Mouse (Mus musculus): ENCODE measurements around the gene Nod1. TPM values are rescaled to one million over a fixed set of nuclear protein-coding genes. Genes with fewer than 3 reads are reported as not detected.

The Nod1 gene
- polyA plus RNA-seq, 1 experiment, result 10.1 TPM

- WGBS, result 77% methylated on average over 5 of the region's 5 CpGs
- Histone ChIP-seq H3K4me3 (replicated peaks; ENCODE audit: control insufficient read depth, low read depth, low read length) (no peak overlapping the region), H3K27ac (ENCODE audit: control insufficient read depth, insufficient read depth, low read depth, low read length, poor library complexity) (no peak overlapping the region), H3K4me1 (ENCODE audit: control insufficient read depth, insufficient read depth, low read length) (no peaks in the 10 kb centered on the region; the same call in 1 of the 2 replicates)
- TF ChIP-seq CTCF (IDR thresholded peaks at IDR 0.05; ENCODE audit: control insufficient read depth, insufficient read depth, low read length), result no peak
- no peak for TF ChIP-seq POLR2A (IDR thresholded peaks at IDR 0.05; ENCODE audit: borderline replicate concordance, control insufficient read depth, low read depth, low read length)
Measured at GRCm38 (mm10) chr6:54918521-54918920, 53.9 kb downstream of the Nod1 start.

DNA sequence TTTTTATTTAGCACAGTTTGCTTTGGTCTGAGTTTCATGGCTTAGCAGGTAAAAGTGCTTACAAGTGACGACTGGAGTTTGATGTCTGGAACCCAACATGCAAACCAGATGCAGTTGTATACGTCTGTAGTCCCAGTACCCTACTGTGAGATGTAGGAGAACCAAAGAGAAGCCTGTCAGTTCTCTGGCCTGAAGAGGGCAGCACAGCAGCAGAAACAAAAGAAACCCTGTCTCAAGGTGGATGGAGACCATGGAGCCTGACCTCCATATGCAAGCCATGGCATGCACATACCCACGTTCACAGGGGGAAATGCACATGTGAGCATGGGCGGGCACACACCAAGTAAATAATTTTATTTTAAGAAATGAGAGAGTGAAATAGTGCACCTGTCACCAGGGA is 54.9 kb downstream of the Nod1 start:
- TF ChIP-seq CTCF (IDR thresholded peaks at IDR 0.05; ENCODE audit: control insufficient read depth, insufficient read depth, low read length) (peak; percentile 77), POLR2A (IDR thresholded peaks at IDR 0.05; ENCODE audit: borderline replicate concordance, control insufficient read depth, low read depth, low read length) (no peak)
- Histone ChIP-seq H3K4me1 (ENCODE audit: control insufficient read depth, insufficient read depth, low read length) (no peaks in the 10 kb centered on the region; the same call in 1 of the 2 replicates), H3K4me3 (replicated peaks; ENCODE audit: control insufficient read depth, low read depth, low read length) (no peak overlapping the region), H3K27ac (ENCODE audit: control insufficient read depth, insufficient read depth, low read depth, low read length, poor library complexity) (no peak overlapping the region)
- WGBS, result 16% methylated on average over 4 of the region's 4 CpGs

- 65% methylated on average over 4 of the region's 4 CpGs for WGBS
- Histone ChIP-seq H3K4me1 (ENCODE audit: control insufficient read depth, insufficient read depth, low read length) (no peaks in the 10 kb centered on the region; the same call in 1 of the 2 replicates), H3K27ac (ENCODE audit: control insufficient read depth, insufficient read depth, low read depth, low read length, poor library complexity) (no peak overlapping the region), H3K4me3 (replicated peaks; ENCODE audit: control insufficient read depth, low read depth, low read length) (no peak overlapping the region)
- no peak for TF ChIP-seq POLR2A (IDR thresholded peaks at IDR 0.05; ENCODE audit: borderline replicate concordance, control insufficient read depth, low read depth, low read length)
- no peak for TF ChIP-seq CTCF (IDR thresholded peaks at IDR 0.05; ENCODE audit: control insufficient read depth, insufficient read depth, low read length)
Measured at GRCm38 (mm10) chr6:54916941-54917340, 55.5 kb downstream of the Nod1 start.

DNA sequence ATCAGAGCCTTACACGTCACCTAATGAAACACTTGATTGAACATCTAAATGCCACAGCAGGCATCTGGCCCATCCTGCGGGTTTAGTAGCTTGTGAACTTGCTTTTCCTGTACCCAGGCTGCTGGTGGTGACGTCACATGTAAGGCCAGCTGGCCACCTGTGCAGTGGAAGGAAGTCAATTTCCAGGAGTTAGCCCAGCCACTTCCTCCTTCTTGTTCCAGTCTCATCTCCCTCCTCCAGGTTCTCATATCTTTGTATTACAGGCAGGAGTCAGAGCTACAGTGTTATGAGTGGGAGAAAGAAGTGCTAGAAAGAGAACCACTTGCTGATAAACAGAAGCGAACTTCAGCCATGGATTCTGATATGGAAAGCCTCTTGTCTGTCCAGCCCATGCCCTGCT is 56.2 kb downstream of the Nod1 start:
- Histone ChIP-seq H3K27ac (ENCODE audit: control insufficient read depth, insufficient read depth, low read depth, low read length, poor library complexity) (no peak overlapping the region), H3K4me1 (ENCODE audit: control insufficient read depth, insufficient read depth, low read length) (no peaks in the 10 kb centered on the region; the same call in 1 of the 2 replicates), H3K4me3 (replicated peaks; ENCODE audit: control insufficient read depth, low read depth, low read length) (no peak overlapping the region)
- 21% methylated on average over 4 of the region's 4 CpGs for WGBS
- TF ChIP-seq CTCF (IDR thresholded peaks at IDR 0.05; ENCODE audit: control insufficient read depth, insufficient read depth, low read length), result no peak
- no peak for TF ChIP-seq POLR2A (IDR thresholded peaks at IDR 0.05; ENCODE audit: borderline replicate concordance, control insufficient read depth, low read depth, low read length)

- Histone ChIP-seq H3K27ac (ENCODE audit: control insufficient read depth, insufficient read depth, low read depth, low read length, poor library complexity) (no peak overlapping the region), H3K4me1 (ENCODE audit: control insufficient read depth, insufficient read depth, low read length) (no peaks in the 10 kb centered on the region; the same call in 1 of the 2 replicates), H3K4me3 (replicated peaks; ENCODE audit: control insufficient read depth, low read depth, low read length) (no peak overlapping the region)
- 97% methylated on average over 4 of the region's 4 CpGs for WGBS
- TF ChIP-seq POLR2A (IDR thresholded peaks at IDR 0.05; ENCODE audit: borderline replicate concordance, control insufficient read depth, low read depth, low read length) (no peak), CTCF (IDR thresholded peaks at IDR 0.05; ENCODE audit: control insufficient read depth, insufficient read depth, low read length) (no peak)
Measured at GRCm38 (mm10) chr6:54914977-54915376, 57.4 kb downstream of the Nod1 start.

DNA sequence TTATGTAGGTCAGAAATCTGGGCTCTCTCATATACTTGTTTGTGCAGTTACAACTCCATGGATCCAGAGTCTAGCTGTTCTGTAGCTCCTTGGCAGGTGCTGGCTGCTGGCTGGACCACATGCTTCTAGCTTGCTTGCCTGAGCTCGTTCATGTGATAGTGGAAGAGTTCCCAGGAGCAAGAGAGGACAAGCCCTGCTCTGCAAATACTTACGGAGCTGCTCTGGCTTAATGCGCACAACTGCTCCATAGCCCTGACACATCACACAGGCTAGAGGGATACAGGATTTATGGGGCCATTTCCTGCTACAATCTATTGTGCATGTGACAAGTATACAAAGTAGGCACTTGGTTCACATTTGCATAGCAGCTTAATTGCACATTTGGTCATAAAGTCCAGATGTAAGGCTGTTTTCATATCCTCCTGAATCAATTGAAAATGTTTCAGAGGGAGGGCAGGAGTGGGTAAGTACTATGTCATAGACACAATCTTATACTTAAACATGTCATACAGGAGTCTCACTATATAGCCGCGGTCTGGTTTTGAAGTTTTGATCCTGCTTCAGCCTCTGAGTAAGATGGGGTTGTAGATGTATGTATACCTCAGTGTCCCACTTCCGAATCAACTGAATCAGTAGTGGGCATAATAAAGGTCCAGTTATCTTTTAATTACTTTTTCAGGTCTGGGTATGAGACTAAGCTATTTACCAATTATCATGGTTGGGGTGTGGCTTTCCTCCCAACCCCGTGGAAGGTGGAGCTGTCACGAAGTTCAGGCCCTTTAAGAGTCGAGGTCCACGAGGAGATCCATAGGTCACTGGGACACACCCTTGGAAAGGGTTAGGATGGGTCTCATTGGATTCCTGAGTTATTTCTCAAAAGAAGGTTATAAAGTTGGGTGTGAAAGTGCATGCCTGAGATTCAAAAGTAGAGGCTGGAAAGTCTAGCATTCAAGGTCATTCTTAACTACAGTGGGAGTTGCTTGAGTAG is 66.1 kb downstream of the Nod1 start:
- Histone ChIP-seq H3K27ac (ENCODE audit: control insufficient read depth, insufficient read depth, low read depth, low read length, poor library complexity) (no peak overlapping the region), H3K4me1 (ENCODE audit: control insufficient read depth, insufficient read depth, low read length) (no peaks in the 10 kb centered on the region; the same call in 1 of the 2 replicates), H3K4me3 (replicated peaks; ENCODE audit: control insufficient read depth, low read depth, low read length) (no peak overlapping the region)
- TF ChIP-seq CTCF (IDR thresholded peaks at IDR 0.05; ENCODE audit: control insufficient read depth, insufficient read depth, low read length), result no peak
- TF ChIP-seq POLR2A (IDR thresholded peaks at IDR 0.05; ENCODE audit: borderline replicate concordance, control insufficient read depth, low read depth, low read length), result no peak
- WGBS, result 86% methylated on average over 10 of the region's 10 CpGs

DNA sequence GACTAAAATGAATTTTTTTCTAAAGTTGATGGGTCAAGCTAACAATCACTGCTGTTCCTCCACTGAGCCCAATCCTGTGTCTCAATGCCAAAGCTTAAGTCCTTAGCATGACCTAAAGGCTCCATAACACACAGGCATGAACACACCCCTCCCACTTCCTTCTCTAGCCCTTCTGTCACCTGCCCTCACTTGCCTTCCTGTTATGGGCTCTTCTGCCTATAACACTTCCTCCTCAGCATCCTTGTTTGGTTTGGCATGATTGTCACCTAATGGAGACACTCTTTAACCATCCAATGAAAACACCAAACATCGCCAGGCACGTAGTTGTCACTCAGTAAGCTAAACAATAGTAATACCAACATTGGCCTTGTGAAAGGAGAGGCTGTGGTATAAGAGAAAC is 69.9 kb downstream of the Nod1 start:
- Histone ChIP-seq H3K4me1 (ENCODE audit: control insufficient read depth, insufficient read depth, low read length) (no peaks in the 10 kb centered on the region; the same call in 1 of the 2 replicates), H3K4me3 (replicated peaks; ENCODE audit: control insufficient read depth, low read depth, low read length) (no peak overlapping the region), H3K27ac (ENCODE audit: control insufficient read depth, insufficient read depth, low read depth, low read length, poor library complexity) (no peak overlapping the region)
- TF ChIP-seq CTCF (IDR thresholded peaks at IDR 0.05; ENCODE audit: control insufficient read depth, insufficient read depth, low read length) (no peak), POLR2A (IDR thresholded peaks at IDR 0.05; ENCODE audit: borderline replicate concordance, control insufficient read depth, low read depth, low read length) (no peak)
- 71% methylated on average over 2 of the region's 2 CpGs for WGBS

DNA sequence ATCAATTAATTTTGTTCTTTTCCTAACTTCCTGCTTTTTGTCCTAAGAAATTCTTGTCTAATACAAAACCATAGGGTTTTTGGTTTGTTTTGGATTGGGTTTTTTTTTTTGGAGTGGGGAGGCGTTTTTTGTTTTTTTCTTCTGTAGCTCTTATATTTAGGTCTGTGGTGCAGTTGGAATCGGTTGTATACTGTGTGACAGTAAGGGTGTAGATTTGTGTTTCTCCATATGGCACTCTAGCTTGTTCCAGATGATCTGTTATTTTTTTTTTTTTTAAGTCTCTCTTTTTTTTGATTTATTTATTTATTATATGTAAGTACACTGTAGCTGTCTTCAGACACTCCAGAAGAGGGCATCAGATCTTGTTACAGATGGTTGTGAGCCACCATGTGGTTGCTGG is 72.2 kb downstream of the Nod1 start:
- Histone ChIP-seq H3K27ac (ENCODE audit: control insufficient read depth, insufficient read depth, low read depth, low read length, poor library complexity) (no peak overlapping the region), H3K4me3 (replicated peaks; ENCODE audit: control insufficient read depth, low read depth, low read length) (no peak overlapping the region), H3K4me1 (ENCODE audit: control insufficient read depth, insufficient read depth, low read length) (no peaks in the 10 kb centered on the region; the same call in 1 of the 2 replicates)
- WGBS, result 76% methylated on average over 2 of the region's 2 CpGs
- no peak for TF ChIP-seq CTCF (IDR thresholded peaks at IDR 0.05; ENCODE audit: control insufficient read depth, insufficient read depth, low read length)
- no peak for TF ChIP-seq POLR2A (IDR thresholded peaks at IDR 0.05; ENCODE audit: borderline replicate concordance, control insufficient read depth, low read depth, low read length)
